Mouse (Mus musculus) heart, adult 18-20 months (tissue): ENCODE data around the gene Ube2r2. TPM values are rescaled to one million over a fixed set of nuclear protein-coding genes. Genes with fewer than 3 reads are reported as not detected.

Source experiments
- DNase-seq, 2 experiments: peaks; one replicate each; pipeline ENCODE4 v3.0.0; 2021 to 2022; ENCODE audit warnings: mixed read lengths in 1 of 2
- total RNA-seq, 2 experiments: library from RNA; stranded (reverse); gene quantifications; 2 replicates each; pipeline ENCODE4 v1.2.3; 2021

The Ube2r2 gene
- total RNA-seq, 2 experiments from 2014 or later = 126 to 132 TPM

GRCm38 (mm10) chr4:41118706-41119292 is 16.7 kb upstream of the Ube2r2 start:
- peak; percentile 45 to 71 for DNase-seq

DNA sequence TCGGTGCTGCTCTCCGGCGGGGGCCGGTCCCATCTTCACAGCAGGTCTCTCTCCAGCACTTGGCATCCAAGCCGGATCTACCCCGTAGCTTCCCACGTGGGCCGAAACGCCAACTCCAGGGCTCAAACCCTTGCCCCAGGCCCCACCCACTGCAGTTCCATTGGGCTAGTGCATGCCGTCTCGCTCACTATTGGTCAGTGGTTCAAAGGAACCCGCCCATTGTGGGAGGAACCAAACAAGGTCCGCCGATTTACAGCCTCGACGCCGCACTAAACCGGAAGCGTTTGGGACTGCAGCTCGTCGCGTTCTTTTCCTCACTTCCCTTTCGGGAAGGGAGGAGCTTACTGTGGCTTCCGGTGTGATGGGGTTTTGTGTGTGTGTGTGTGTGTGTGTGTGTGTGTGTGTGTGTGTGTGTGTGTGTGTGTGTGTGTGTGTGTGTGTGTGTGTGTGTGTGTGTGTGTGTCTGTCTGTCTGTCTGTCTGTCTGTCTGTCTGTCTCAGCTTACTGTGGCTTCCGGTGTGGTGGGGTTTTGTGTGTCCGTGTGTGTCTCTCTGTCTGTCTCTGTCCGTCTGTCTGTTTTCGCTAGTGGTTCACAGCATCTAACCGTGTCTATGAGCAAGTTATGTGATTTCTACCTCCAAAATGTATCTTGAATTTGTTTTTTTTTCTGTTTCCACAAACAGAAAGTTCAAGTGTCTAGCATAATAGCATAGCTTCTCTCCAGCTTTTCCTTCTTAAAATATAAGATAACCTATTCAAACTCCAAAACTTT is 11.2 kb upstream of the Ube2r2 start, which contains the start of gene Nol6:
Nol6 (minus strand) TSS at position 276 of the 772 bp plus-strand sequence.
- DNase-seq = peak; percentile 98 to 99

- peak; percentile 71 to 79 for DNase-seq
Measured at GRCm38 (mm10) chr4:41129406-41129805, 6.1 kb upstream of the Ube2r2 start.

GRCm38 (mm10) chr4:41129836-41130235 is 5.7 kb upstream of the Ube2r2 start:
- DNase-seq = no peak

- DNase-seq = no peak
Measured at GRCm38 (mm10) chr4:41132471-41132870, 3.1 kb upstream of the Ube2r2 start.

GRCm38 (mm10) chr4:41133529-41134291 is 1.8 kb upstream of the Ube2r2 start:
- no peak for DNase-seq

DNA sequence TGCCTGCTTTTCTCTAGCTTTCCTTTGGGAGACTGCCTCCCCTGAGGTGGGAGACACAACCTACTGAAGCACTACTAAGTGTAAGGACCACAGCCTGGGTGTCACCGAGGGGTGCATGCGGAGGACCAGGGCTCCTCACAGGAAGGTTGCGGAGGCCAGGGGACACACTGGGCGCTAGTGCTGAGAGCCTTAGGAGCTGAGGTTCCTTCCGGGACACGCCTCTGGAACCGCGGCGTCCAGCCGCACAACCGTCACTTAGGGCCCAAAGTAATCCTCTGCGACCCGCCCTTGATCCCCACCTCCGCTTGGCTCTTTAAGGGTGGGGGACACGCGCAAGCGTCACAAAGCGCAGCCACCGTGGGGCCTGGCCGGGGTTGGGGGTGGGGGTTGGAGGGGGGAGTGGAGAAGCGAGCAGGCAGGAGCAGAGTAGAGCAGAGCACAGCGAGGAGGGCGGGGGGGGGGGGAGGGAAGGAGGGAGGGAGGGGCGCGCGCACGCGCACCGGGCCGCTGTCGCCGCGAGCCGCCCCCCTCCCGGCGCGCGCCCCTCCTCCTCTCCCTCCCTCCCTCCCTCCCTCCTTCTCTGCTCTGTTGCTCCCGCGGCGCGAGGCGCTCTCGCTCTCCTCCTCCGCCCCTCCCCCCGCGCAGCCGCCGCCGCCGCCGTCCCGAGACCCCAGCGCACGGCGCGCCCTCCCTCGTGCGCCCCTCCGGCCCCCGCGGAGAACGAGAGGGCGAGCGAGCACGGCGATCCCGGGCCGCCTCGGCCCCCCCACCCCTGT is 420 bp upstream of the Ube2r2 start:
- DNase-seq = peak; percentile 85

DNA sequence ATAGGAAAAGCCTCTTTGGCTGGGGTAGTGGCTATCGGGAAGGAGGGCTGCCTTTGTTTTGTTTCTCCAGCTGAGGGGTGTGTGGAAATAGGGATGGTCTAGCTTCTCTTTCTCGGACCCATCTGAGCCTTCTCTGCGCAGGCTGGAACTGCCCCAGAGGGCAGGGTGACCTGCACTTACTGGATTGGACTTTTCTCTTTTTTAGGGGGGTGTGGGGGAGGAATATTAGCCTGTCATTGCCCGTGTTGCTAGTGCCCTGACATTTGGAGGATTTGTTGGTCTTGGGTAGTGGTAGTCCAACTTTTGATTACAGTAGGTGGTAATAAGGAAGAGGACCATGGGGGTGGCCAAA is 887 bp downstream of the Ube2r2 start:
- peak; percentile 59 to 73 for DNase-seq

DNA sequence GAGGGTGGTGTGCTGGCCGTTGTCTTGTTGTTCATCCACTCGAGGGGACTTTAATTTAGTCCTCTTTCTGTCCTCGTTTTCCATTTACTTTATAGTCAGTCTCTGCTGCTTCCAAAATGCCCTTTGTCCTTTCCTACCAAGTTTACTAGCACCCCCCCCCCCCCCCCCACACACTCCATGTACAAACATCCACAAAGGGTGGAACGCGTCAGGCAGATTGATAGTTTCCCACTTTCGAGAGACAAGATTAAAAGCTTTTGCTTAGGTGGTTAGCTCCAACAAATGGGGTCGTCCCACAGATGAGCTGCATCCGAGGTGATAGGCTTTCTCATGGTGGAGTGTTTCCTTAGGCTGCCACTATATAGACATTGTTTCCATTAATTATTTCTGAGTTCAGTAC is 1.3 kb downstream of the Ube2r2 start:
- DNase-seq = no peak

- no peak for DNase-seq
Measured at GRCm38 (mm10) chr4:41140174-41140875, 4.8 kb downstream of the Ube2r2 start.

- DNase-seq = no peak
Measured at GRCm38 (mm10) chr4:41142601-41143000, 7.1 kb downstream of the Ube2r2 start.

GRCm38 (mm10) chr4:41149891-41150290 is 14.3 kb downstream of the Ube2r2 start:
- no peak for DNase-seq

GRCm38 (mm10) chr4:41151186-41151585 is 15.6 kb downstream of the Ube2r2 start:
- DNase-seq = no peak

DNA sequence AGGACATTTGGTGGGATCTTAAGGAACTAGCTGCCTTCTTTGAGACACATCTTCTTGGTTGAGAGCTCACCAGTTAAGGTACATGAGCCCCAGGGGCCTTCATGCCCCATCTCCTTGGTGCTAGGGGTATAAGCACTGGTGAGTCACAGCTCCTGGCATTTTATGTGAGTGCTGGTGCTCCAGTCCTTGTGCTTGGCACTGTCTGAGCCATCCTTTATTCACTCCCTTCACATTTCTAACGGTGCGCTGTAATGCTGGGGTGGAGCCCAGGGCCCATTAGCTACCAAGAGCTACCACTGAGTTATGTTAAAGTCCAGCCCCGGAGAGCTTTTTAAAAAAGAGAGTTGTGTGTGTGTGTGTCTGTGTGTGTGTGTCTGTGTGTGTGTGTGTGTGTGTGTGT is 17.6 kb downstream of the Ube2r2 start:
- no peak for DNase-seq

GRCm38 (mm10) chr4:41156961-41157360 is 21.4 kb downstream of the Ube2r2 start:
- no peak for DNase-seq

- DNase-seq = no peak
Measured at GRCm38 (mm10) chr4:41158251-41158650, 22.7 kb downstream of the Ube2r2 start.

DNA sequence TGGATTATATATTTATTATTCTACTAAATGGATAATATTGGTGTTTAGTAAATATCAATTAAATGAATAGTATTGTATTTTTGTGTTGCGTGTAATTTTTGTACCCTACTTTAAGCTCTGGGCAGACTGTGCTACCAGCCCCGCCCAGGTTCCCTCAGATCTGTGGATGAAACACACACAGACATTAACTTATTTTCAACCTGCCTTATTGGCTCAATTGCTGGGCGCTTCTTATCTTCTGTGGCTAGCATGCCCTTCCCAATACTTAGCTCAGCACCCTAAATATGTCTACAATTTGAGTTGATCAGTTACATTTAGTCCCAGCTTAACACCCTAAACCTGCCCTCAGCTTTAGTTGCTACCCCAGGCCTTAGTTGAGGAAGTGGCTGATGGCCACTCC is 25.7 kb downstream of the Ube2r2 start:
- DNase-seq = no peak

DNA sequence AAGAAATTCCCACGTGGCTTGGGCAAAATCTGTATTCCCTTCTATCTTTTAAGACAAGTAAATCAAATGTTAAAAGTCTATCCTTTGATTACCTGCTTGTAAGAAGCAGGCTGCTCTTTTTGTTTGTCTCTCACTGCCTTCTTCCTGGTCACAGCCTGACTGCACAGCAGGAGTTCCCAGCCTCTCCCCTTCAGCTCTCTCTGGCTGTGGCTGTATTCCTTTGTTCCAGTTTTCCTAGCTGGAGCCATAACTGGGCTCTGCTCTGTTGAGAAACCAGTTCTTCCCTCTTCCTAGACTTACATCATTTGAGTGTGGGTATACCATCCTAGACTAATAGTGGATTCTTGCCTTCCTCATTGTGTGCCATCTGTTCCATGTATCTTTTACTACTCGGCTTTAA is 29.4 kb downstream of the Ube2r2 start:
- no peak for DNase-seq

GRCm38 (mm10) chr4:41165693-41166475 is 30.3 kb downstream of the Ube2r2 start:
- DNase-seq = peak; percentile 57 to 89

GRCm38 (mm10) chr4:41170970-41171369 is 35.4 kb downstream of the Ube2r2 start:
- DNase-seq = no peak

- DNase-seq = no peak
Measured at GRCm38 (mm10) chr4:41174631-41175030, 39.1 kb downstream of the Ube2r2 start.
